Mouse (Mus musculus) adrenal gland, postnatal 10 days (tissue): ENCODE measurements around the gene Wbp4. TPM values are rescaled to one million over a fixed set of nuclear protein-coding genes. Genes with fewer than 3 reads are reported as not detected.
"Not testable (repeated sequence)": the region's sequence is repeated elsewhere in the genome, so short reads cannot be mapped to it uniquely, and the experiment has no call there.

Experiments used
- DNase-seq: peaks from one replicate; pipeline ENCODE4 v3.0.0; 2021; ENCODE audit warnings: mixed read lengths
- total RNA-seq, 2 experiments: library from RNA; stranded (reverse); gene quantifications; 2 replicates each; pipeline ENCODE4 v1.2.3; 2021

The Wbp4 gene
- total RNA-seq, 2 experiments from 2014 or later, result 33.5 to 33.6 TPM

DNA sequence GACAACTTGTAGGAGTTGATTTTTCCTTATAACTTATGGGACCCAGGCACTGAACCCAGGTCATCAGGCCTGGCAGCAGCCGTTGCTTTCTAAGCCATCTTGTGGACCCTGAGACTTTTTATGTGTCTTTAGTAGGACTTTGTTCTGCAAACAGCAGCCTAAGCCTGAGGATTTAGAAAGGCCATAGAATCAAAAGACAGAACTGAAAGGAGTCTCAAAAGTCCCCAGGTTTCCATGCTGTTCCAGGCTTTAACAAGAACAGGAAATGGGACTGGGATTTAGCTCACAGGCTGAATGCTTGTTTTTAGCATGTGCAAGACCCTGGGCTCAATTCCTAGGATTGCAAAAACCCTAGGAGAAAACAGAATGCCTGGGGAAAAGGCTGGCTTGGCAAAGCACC is 26.5 kb upstream of the Wbp4 start:
- DNase-seq, result peak; percentile 45

DNA sequence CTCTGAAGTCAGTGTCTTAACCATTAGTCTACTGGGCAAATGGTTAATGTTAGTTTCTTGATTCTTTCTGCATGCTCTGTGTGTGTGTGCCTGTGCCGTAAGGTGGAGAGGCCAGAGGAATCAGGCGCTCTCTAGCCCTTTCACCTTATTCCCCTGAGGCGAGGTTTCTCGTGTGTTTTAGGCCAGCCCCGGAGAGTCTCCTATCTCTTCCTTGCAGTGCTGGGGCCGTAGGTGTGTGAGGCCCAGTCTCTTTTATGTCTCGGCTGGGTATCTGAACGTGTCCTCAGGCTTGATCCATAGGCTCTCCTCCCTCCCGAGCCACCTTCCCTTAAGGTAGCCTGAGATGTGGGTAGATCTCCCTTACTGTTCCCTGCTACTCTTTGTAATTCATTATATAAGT is 24.9 kb upstream of the Wbp4 start:
- DNase-seq, result no peak

DNA sequence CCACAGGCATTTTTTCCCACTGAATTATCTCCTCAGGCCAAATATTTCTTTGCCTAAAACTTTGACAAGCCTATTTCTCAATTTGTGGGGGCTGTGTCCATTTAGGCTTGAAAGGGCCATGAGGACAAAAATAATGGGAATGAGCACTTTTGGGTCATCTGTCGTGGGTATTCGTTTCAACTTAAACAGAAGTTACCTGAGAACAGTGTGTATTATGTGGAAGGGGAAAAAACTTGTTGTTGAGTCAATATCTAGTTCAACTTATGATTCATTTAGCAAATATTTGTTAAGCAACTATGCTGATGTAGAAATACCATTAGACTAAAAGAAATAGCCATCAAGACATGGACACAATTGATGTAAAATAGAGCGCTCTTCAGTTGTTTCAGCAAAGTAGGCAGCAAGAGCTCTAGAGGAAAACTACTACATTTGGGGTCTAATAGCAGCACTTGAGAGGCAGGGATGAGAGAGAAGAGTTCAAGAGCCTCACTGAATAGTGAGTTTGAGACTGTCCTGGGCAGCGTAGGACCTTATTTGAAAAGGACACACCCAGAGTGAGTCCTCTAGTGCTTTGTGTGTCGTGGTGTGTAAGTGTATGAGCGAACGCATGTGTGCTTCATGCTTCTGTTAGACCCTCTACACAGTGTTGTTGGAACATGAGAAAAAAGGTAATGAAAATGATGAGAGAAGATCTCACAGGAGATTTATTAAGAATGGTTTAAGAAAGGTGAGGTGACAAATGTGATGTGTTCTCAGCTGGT is 23.1 kb upstream of the Wbp4 start:
- no peak for DNase-seq

DNA sequence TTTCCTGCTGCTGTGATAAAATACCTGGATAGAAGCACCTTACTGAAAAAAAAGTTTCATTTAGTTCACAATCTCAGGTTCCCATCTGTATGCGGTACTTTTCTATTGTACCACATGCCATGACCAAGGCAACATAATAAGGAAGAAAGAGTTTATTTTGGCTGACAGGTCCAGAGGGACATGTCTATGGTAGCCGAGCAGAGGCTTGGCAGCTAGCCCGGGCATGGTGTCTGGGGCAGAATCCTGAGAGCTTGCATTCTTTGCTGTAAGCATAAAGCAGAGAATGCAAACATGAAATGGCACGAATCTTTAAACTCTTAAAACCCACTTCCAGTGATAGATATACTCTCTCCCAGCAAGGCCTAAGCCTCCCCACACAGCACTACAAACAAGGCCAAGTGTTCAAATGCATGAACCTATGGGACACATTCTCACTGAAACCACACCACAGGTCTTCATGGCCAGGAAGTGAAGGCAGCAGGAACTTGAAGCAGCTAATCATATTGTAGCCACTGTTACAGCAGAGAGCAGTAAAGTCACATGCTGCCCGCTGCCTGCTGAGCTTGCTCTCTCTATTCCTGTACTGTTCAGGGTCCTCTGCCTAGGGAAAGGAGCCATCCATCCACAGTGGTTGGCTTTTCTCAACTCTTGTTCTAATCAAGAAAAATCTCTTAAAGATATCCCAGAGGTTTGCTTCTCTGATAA is 22.2 kb upstream of the Wbp4 start:
- peak; percentile 70 for DNase-seq

DNA sequence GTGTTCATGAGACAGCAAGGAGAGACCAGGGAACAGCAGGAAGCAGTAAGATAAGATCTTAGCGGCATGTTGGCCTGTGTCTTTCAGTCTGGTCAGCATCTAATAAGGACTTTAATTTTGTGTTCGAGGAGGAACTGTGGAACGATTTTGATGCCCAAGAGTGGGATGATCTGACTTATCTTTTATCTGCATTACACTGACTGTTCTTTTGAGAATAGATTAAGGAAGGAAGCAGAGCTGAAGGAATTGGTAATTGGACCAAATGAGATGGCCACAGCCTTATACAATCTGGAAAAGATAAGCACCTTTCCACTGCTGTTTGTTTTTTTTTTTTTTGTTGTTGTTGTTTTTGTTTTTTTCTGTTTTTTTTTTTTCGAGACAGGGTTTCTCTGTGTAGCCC is 19.4 kb upstream of the Wbp4 start:
- no peak for DNase-seq

DNA sequence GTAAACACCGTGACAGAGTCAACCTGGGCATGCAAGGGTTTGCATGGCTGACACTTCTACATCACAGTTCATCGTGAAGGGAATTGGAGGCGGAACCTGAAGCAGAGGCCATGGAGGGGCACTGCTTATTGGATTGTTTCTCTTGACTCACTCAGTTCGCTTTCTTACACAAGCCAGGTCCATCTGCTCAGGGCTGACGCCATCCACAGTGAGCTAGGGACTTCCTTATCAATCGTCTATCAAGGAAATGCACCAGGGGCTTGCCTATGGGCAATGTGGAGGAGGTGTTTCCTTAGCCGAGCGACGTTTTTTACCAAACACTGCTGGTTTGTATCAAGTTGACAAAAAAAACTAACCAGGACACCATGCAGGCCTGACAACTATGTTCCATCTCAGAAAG is 18.0 kb upstream of the Wbp4 start:
- DNase-seq, result no peak

DNA sequence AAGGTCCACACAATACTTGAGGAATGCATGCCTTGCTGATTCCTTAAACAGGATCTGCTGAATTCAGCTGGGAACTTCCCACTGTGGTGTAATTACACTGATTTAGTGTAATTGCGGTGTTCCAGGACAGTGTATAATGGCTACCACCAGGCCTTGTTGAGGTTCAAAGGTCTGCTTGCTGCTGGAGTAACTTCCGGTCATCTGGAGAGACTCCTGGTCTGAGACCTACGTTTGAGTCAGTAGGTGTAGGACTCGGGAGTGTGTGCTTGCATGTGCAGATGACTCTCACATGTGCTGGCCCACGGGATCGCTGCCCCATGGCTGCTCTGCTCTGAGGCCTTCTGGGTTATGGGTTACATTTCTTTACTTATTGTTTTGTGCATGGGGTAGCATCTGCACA is 13.0 kb upstream of the Wbp4 start:
- no peak for DNase-seq

DNA sequence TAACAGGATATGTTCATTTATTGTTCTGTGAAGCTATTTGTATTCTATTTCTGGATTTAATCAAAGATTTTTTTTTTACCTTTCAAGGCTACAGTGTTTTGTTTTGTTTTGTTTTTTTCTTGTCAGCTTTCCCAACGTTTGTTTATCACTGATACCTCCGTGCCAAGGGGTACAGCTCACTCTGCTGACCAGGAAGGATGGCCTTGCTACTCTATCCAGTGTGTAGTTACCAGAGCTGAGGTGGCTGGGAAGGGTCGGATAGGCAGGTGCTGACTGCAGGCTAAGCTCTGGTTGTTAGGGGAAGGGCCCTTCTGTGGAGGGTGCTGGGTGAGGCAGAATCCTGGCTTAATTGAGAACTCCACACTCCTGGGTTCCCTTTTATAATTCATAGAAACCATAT is 8.9 kb upstream of the Wbp4 start:
- DNase-seq, result no peak

DNA sequence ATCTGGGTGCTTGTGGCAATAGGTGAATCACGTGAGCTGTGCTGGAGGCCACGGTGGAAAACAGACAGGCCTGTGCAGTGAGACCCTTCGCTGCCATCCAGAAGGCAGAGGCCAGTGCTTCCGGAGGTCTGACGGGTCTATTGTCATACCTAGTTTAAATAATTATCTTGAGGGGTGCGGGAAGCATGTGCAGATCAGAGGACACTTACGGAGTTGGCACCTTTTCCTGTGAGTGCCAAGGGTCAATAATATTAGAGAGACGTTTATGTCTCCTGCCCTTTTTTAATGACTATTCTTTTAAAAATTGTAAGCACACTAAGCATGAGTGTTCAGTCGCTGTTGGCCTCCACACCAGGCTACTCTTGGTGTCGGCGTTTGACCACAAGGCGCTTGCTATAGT is 7.8 kb upstream of the Wbp4 start:
- DNase-seq, result no peak

DNA sequence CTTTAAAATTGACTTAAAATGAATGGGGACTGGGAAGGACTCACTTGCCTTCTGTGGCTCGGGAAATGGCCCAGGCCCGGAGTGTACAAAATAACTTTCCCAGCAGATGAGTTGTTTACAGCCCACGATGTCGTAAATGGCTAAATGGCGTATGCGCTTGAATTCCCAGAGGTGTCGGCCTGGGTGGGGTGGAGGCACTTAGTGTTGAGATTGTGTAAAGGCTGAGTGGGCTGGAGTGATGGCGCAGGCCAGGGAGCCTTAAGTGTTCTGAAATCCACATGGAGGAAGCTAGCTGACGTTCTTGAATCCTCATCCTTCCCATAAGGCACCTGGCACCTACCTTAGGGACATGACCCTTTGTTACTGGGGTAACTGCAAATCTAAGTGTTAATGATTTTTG is 7.2 kb upstream of the Wbp4 start:
- DNase-seq, result peak; percentile 60

DNA sequence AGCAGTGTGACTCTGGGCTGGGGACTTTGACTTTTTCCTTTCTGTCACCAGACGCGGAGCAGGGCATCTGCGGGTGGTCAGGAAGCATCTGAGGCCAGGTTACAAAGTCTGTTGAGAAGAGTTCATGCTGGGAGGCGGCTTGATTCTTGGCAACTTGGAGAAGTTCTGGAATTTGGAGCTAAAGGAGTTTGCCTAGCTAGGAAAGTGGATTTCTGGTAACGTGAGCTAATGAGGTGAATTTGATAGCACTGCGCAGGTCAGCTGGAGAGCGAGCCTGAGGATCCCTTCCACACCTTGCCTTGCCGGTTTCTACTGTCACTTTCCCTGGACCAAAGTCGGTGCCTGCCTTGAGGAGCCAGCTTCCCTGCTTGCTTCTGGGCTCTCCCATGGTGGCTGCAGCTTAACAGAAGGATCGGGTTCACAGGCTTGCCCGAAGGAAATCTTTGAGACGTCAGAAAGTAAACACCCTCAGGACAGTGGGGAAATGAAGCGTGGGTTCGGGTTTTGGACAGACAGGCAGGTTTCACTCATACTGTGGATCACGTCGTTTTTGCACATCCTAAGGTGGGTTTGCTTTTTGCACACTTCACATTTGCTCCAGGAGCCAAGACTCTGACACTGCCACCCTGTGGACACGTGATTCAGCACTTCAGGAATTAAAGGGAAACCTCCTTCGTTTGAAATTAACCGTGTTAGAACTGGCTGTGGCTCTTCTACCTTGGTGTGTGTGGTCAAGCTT is 5.8 kb upstream of the Wbp4 start:
- DNase-seq, result peak; percentile 53

DNA sequence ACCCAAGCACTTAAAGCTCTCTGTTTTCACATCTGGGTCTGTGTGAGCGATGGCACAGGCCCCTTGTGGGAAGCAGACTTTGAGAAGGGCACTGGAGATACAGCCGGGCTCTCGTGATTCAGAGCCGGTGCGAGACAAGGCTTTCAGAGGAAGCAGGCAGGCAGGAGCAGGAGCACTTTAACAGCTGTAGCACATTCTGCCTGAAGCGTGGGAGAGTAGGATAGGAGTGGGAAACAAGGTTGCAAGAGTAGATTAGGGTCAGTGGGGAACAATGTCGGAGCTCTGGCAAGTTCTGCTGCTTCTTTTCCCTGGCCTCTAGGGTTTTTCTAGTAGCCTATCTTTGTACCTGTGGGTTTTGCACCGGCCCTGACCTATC is 5.3 kb upstream of the Wbp4 start:
- no peak for DNase-seq

DNA sequence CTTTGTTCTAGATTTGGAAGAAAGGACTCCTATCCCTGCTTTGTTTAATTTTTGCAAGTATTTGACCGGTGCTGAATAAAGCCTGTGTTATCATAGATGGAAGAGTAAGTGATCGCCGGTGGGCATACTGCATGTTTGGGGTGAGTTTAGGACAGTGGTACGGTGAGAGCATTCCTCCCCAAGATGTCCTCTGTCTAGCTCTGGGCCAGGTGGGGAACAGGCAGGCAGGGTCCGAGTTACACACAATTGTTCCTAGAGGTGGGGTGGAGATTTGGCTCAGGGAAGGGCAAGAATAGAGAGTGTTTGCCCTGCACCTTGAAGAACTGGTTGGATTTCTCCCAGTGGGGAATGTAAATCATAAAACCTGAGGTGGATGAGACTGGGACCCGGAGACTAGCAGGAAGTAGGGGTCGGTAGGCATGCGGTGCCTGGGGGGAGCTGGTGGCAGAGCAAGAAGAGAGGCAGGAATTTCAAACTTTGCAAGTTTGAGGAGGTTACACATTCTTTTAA is 2.3 kb upstream of the Wbp4 start:
- DNase-seq, result no peak

DNA sequence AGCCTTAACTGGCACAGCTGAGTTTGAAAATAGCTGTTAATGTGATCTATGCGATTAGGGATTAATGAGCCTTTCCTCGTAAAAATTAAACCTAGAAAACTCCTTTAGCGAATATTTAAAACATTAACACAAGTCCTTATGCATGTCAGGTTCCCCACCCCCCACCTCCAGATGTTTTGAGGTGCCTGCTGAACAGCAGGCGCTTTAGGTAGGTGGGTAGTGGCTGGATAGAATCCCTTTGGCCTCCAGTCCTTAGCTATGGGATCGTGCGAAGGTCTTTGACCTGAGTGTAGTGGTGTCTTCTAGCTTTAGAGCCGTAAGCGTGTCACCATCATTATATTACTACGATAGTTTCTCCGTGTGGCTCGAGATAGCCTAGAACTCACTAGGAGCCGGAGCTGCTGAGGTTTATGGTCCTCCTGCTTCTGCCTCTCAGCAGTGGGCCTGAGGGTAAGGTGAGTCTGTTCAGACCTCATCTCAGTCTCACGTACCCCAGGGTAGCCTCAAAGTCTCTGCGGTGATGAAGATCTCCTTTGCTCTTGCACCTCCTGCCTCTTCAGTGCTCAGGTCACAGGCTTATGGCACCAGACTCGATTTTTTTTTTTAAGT is 1.5 kb upstream of the Wbp4 start:
- DNase-seq, result no peak

DNA sequence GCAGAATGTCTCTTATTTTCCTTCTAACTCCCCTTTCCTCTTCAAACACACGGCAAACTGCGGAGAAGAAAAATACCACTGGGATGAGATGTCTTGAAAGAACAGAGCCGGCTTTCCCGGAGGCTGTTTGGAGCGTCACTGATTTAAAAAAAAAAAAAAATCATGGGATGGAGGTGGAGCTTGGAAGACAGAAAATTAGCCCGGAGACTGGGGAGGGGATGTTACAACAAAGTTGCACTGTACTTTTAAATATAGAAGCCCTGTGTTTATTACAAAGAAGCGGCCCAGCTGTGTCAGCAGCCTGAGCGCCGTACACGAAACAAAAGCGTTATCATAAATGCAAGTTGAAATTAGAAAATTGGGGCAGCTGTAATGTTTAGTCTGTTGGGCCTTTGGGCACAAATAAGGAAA is 936 bp upstream of the Wbp4 start:
- DNase-seq, result peak; percentile 48

DNA sequence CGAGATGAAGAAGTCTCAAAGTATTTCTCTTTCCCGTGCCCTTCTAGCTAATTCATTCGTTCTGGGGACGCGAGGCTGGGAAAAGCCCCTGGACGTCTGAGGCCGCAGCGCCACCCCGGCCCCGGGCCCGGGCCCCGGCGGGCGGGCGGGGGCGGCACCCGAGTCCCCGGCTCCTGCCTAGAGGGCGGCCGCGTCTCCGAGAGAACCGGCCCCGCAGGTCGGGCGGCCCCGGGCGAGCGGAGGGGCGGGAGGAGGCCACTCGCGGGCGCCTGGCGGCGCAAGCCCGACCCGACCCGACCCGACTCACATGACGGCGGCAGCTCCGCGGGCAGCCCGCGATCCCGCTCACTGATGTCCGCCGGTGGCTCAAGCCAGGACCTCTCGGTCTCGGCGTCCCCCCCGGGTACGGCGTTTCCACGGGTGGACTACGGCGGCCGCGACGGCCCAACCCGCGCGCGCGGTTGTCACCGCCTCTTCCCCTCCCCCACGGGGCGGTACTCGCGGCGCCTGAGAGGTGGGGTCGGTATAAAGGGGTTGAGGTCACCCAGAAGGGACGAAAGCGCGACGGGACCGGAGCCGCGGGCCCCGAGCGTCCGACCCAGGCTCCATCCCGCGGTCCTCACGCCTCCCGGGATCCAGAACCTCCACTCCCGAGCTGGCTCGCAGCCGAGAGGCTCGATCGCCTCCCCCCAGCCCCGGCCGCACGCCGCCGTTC is 539 bp downstream of the Wbp4 start, which contains the start of gene Elf1:
Elf1 (plus strand) TSS at position 571 of the 715 bp plus-strand sequence.
- DNase-seq, result peak; percentile 99

DNA sequence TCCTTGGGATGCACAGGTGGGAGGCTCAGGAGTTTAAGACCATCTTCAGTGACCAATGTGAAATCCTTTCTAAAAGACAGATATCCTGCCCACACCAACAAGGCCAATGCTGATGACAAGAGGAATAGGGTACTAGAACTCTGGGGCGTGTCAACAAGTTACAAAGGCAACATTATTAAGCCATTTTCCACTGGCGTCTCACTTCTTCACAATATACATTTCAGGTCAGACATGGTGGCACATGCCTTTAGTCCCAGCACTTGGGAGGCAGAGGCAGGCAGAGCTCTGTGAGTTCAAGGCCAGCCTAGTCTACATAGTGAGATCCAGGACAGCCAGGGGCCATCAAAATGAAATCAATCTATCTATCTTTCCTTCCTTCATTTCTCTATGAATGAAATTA is 7.9 kb downstream of the Wbp4 start:
- DNase-seq, result no peak

DNA sequence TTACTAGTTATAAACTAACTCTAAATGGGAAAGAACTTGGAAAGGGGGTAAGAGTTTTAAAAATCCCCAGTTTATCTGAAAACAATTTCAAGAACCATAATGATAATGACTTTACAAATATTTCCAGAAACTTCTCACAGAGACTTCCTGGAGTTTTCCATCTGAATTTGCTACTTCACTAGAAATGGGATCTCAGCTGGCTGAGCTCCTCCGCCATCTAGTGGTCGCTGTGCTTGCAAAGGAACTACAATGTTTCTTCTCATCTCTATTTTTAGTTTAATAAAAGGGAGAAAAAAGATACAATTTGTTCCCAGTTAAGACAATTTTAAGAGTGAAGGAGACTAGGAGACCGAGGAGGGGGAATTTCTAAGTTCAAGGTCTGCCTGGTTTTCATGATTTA is 13.7 kb downstream of the Wbp4 start:
- DNase-seq, result peak; percentile 80

DNA sequence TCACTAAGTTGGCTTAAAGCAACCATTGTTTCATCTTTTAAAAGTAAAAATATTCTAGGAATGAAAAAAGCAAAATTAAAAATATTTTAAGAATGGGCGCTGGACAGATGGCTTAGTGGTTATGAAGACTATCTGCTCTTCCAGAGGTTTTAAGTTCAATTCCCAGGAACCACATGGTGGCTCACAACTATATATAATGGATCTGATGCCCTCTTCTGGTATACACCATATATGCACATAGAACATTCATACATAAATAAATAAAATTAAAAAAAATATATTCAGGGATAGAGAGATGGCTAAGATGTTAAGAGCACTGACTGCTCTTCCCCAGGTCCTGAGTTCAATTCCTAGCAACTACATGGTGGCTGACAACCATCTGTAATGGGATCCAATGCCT is 15.7 kb downstream of the Wbp4 start:
- DNase-seq, result no peak

DNA sequence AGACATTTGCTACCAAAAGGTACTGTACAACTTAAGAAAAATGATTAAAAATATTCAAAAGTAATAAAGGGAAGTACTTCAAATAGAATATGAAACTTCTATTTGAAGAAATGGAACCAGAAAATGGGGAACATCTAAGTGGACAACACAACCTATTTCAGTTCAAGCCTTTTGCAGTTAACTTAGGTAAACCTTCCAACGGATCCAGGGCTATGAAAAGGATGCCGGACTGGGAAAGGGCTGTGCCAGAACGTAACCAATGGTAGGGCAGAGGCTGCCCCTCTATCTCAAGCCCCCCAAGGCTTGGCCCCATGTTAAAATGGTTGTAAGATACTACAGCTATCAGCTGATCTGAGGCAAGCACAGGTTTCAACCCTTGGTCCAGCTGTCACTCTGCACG is 20.3 kb downstream of the Wbp4 start:
- DNase-seq, result no peak

DNA sequence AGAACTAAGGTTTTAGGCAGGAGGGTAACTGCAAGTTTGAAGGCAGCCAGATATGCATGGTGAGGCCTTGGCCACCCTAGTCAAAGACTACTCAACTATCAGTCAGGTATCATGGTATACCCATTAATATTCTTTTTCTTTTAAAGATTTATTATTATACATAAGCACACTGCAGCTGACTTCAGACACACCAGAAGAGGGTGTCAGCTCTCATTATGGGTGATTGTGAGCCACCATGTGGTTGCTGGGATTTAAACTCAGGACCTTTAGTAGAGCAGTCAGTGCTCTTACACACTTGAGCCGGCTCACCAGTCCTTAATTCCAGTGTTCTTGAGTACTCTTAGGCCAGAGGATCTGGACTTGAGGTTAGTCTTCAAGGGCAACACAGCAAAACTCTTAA is 20.9 kb downstream of the Wbp4 start:
- no peak for DNase-seq

DNA sequence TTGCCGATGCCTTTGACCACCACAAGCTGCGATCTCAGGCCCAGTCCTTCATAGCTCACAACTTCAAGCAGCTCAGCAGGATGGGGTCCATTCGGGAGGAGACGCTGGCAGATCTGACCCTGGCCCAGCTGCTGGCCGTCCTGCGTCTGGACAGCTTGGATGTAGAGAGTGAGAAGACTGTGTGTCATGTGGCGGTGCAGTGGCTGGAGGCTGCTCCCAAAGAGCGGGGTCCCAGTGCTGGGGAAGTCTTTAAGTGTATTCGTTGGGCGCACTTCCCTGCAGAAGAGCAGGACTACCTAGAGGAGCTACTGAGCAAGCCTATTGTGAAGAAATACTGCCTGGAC is 28.8 kb downstream of the Wbp4 start:
- DNase-seq, result not testable (repeated sequence)
